Mouse (Mus musculus): ENCODE data around the gene Snu13. TPM values are rescaled to one million over a fixed set of nuclear protein-coding genes. Genes with fewer than 3 reads are reported as not detected.

Snu13 gene
- polyA plus RNA-seq (2014; fragmentation: Nextera tagmentation; extraction: Ambion mirVana), result 231 and 251 TPM in 2 replicates

DNA sequence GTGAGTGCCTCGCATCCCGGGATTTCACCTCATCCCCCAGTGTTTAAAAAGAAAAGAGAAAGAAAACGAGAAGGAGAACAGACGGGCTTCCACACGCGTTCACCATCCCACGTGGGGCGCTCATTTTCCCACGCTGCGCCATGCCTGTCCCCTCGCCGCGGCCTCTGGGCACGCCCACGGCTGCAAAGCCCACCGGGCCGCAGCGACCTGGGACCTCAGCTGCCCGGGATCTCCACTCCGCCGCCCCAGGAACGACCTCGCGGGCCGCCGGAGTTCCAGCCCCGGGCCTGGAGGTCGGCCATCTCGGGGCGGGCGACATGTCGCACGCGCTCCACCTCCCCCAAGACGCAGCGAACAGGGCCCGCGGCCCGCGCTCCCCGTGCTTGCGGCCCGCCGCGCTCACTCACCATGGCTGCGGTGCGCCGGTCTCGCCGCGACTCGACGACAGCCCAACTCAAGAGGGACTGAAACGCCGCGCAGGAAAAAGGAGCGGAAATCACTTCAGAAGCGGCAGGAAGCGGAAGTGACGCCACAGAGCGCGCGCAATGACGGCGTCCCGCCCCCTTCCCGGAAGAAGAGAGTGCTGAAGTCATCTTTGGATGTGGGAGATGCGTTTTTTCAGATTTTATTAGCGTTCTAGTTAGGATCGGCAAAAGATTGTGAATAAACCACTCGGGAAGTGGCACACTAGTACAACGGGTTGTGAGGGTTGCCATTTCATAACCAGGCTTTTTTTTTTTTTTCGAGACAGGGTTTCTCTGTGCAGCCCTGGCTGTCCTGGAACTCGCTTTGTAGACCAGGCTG is at the start of gene Snu13:
TSS of gene Snu13 (minus strand) at position 519 of the 804 bp plus-strand sequence.
- Histone ChIP-seq H3K9ac (replicated peaks; ENCODE audit: low read depth, low read length) (peak within 1 kb of the TSS; percentile 88), H3K27me3 (ENCODE audit: control insufficient read depth, insufficient read depth, low read length) (no peaks in the 10 kb centered on the region), H3K9me3 (ENCODE audit: control insufficient read depth, low read length) (no peaks in the 10 kb centered on the region), H3K4me2 (ENCODE audit: low read depth, low read length) (peak within 1 kb of the TSS; percentile 97), H3K27ac (ENCODE audit: low read depth, low read length) (peak within 1 kb of the TSS; percentile 89), H3K4me1 (ENCODE audit: control insufficient read depth, insufficient read depth, low read length) (peaks cover 11% of the 10 kb centered on the region), H3K4me3 (ENCODE audit: low read depth, low read length) (peak within 1 kb of the TSS; percentile 96), H3K36me3 (ENCODE audit: control insufficient read depth, insufficient read depth, low read length) (peaks cover 6% of the 10 kb centered on the region; the same call in 1 of the 2 replicates)
- WGBS, result under 1% methylated on average over 73 of the region's 74 CpGs
- ATAC-seq (ENCODE audit: low read depth), result peak; percentile 92

DNA sequence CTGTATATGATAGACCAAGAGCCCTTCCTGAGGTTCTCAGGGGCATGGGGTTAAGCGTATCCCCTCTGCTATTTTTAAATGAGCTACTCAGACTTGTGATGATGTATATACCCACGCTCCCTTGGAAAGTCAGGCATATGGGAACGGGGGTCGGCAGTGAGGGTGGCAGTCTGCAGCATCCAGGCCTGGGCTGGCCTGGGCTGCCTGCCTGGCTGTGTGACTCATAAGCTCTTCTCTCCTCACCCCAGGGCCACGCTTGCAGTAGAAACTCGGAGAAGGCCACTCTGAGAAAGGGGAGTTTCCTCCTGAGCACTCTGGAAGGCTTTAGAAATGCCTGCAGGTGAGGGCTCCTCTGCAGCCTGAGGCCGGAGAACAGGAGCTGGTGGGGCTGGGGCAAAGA is 43.7 kb upstream of the Snu13 start:
- 87% methylated on average over 7 of the region's 7 CpGs for WGBS
- no peaks in the 10 kb centered on the region for H3K36me3 ChIP-seq (ENCODE audit: control insufficient read depth, insufficient read depth, low read length)

DNA sequence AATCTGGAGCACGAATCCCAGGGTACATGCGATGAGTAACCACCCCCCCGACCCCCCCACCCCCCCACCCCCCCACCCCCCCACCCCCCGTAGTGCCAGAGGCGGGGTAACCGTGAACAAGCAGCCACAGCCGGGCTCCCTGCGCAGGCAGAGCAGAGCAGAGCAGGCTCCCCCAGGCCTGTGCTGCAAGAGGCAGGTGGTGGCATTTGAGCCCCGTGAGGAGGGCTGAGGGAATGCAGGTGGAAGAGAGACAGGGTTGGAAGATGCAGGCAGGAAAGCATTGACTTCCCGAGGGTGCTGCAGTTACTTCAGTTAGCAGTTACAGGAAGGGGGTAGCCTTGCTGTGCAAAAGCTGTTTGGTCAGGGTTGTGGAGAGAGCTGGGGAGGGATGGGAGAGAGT is 39.9 kb upstream of the Snu13 start:
- WGBS, result 14% methylated on average over 10 of the region's 10 CpGs
- no peak for ATAC-seq (ENCODE audit: low read depth)
- no peak overlapping the region for H3K4me3 ChIP-seq (ENCODE audit: low read depth, low read length)
- H3K4me1 ChIP-seq (ENCODE audit: control insufficient read depth, insufficient read depth, low read length), result no peaks in the 10 kb centered on the region
- no peak overlapping the region for H3K4me2 ChIP-seq (ENCODE audit: low read depth, low read length)
- H3K27ac ChIP-seq (ENCODE audit: low read depth, low read length), result no peak overlapping the region
- H3K36me3 ChIP-seq (ENCODE audit: control insufficient read depth, insufficient read depth, low read length), result no peaks in the 10 kb centered on the region
- no peak overlapping the region for H3K9ac ChIP-seq (replicated peaks; ENCODE audit: low read depth, low read length)
- no peaks in the 10 kb centered on the region for H3K27me3 ChIP-seq (ENCODE audit: control insufficient read depth, insufficient read depth, low read length)
- no peaks in the 10 kb centered on the region for H3K9me3 ChIP-seq (ENCODE audit: control insufficient read depth, low read length)

More for the DNA sequence above, 43.7 kb upstream of the Snu13 start:
- no peak for ATAC-seq (ENCODE audit: low read depth)
- Histone ChIP-seq H3K27ac (ENCODE audit: low read depth, low read length) (no peak overlapping the region), H3K9ac (replicated peaks; ENCODE audit: low read depth, low read length) (no peak overlapping the region), H3K27me3 (ENCODE audit: control insufficient read depth, insufficient read depth, low read length) (no peaks in the 10 kb centered on the region), H3K4me3 (ENCODE audit: low read depth, low read length) (no peak overlapping the region), H3K4me2 (ENCODE audit: low read depth, low read length) (no peak overlapping the region), H3K9me3 (ENCODE audit: control insufficient read depth, low read length) (no peaks in the 10 kb centered on the region), H3K4me1 (ENCODE audit: control insufficient read depth, insufficient read depth, low read length) (no peaks in the 10 kb centered on the region)

DNA sequence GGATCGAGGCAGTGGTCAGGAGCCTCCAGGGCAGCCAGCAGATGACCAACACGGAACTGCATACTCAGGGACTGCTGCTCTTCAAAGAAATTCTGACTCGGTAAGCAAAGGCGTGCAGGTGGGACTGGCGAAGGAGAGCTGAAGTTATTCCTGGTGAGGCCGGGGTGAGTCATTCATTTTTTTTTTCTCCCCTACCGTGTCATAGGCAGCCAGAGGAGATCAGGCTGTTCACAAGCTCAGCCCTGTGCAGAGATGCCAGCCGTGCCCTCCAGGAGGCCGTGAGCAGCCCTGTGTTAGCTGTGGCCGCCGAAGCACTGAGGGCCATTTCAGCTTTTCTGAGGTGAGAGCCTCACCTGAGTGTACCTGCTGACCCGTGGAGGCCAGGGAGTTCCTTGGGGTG is 38.7 kb upstream of the Snu13 start:
- 81% methylated on average over 12 of the region's 12 CpGs for WGBS
- H3K27me3 ChIP-seq (ENCODE audit: control insufficient read depth, insufficient read depth, low read length), result no peaks in the 10 kb centered on the region
- no peak overlapping the region for H3K4me3 ChIP-seq (ENCODE audit: low read depth, low read length)
- ATAC-seq (ENCODE audit: low read depth), result no peak
- H3K9ac ChIP-seq (replicated peaks; ENCODE audit: low read depth, low read length), result no peak overlapping the region
- H3K9me3 ChIP-seq (ENCODE audit: control insufficient read depth, low read length), result no peaks in the 10 kb centered on the region
- H3K4me1 ChIP-seq (ENCODE audit: control insufficient read depth, insufficient read depth, low read length), result no peaks in the 10 kb centered on the region
- no peaks in the 10 kb centered on the region for H3K36me3 ChIP-seq (ENCODE audit: control insufficient read depth, insufficient read depth, low read length)
- H3K4me2 ChIP-seq (ENCODE audit: low read depth, low read length), result no peak overlapping the region
- no peak overlapping the region for H3K27ac ChIP-seq (ENCODE audit: low read depth, low read length)

DNA sequence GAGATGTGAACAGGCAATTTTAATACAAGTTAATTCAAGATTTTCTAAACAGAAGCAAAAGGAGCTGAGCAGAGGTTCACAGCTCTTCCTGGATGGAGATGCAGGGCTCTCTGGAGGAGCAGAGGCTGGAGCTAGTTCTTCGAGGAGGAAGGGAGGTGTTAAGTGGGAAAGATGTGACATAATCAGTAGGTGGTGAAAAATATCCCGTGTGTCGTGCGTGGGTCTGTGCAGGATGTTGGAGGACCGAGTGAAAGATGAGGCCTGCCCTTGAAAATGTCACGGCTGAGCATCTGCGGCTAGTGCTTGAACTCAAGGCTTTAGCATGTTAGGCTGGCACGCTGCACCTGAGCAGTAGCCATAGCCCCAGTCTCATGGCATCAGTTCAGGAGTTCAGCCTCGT is 38.2 kb upstream of the Snu13 start:
- no peak overlapping the region for H3K4me2 ChIP-seq (ENCODE audit: low read depth, low read length)
- H3K4me3 ChIP-seq (ENCODE audit: low read depth, low read length), result no peak overlapping the region
- no peak for ATAC-seq (ENCODE audit: low read depth)
- no peaks in the 10 kb centered on the region for H3K4me1 ChIP-seq (ENCODE audit: control insufficient read depth, insufficient read depth, low read length)
- 87% methylated on average over 9 of the region's 9 CpGs for WGBS
- H3K27me3 ChIP-seq (ENCODE audit: control insufficient read depth, insufficient read depth, low read length), result no peaks in the 10 kb centered on the region
- no peak overlapping the region for H3K27ac ChIP-seq (ENCODE audit: low read depth, low read length)
- H3K9me3 ChIP-seq (ENCODE audit: control insufficient read depth, low read length), result no peaks in the 10 kb centered on the region
- H3K36me3 ChIP-seq (ENCODE audit: control insufficient read depth, insufficient read depth, low read length), result no peaks in the 10 kb centered on the region
- H3K9ac ChIP-seq (replicated peaks; ENCODE audit: low read depth, low read length), result no peak overlapping the region

DNA sequence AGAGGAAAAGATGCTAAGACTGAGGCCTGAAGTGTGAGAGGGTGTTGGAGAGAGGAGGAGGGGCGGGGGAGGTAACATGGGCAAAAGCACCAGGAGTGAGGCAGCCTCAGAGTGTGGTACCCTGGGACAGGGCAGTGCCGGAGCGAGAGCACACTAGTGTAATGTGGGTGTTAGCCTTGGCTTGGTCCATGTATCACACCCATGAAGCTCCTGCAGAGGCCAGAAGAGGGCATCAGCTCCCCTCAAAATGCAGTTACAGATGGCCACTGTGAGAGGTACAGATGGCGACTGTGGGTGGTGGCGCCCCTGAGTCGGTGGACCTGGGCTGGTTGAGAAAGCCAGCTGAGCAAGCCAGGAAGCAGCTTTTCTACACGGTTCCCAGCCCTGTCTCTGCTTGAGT is 33.8 kb upstream of the Snu13 start:
- H3K4me3 ChIP-seq (ENCODE audit: low read depth, low read length), result no peak overlapping the region
- no peaks in the 10 kb centered on the region for H3K4me1 ChIP-seq (ENCODE audit: control insufficient read depth, insufficient read depth, low read length)
- no peaks in the 10 kb centered on the region for H3K27me3 ChIP-seq (ENCODE audit: control insufficient read depth, insufficient read depth, low read length)
- H3K9me3 ChIP-seq (ENCODE audit: control insufficient read depth, low read length), result no peaks in the 10 kb centered on the region
- H3K4me2 ChIP-seq (ENCODE audit: low read depth, low read length), result no peak overlapping the region
- no peak overlapping the region for H3K27ac ChIP-seq (ENCODE audit: low read depth, low read length)
- 44% methylated on average over 7 of the region's 7 CpGs for WGBS
- ATAC-seq (ENCODE audit: low read depth), result no peak
- H3K9ac ChIP-seq (replicated peaks; ENCODE audit: low read depth, low read length), result no peak overlapping the region
- H3K36me3 ChIP-seq (ENCODE audit: control insufficient read depth, insufficient read depth, low read length), result no peaks in the 10 kb centered on the region

DNA sequence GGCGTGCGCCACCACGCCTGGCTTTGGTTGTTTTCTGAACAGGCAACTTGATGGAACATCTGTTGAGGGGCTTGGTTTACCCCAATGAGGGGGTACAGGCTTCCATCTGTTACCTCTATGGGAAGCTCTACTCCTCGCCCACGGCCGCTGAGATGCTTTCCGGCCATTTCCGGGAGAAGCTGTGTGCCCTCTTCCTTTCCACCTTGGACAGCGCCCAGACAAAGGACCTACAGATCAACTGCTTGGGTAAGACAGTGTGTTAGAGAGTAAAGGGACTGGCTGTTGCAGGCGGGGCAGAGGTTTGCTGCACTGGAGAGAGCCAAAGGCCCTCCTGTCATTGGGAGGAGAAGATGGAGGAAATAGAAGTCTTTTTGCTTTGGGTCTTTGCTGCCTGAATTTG is 32.5 kb upstream of the Snu13 start:
- Histone ChIP-seq H3K4me3 (ENCODE audit: low read depth, low read length) (no peak overlapping the region), H3K36me3 (ENCODE audit: control insufficient read depth, insufficient read depth, low read length) (no peaks in the 10 kb centered on the region), H3K4me1 (ENCODE audit: control insufficient read depth, insufficient read depth, low read length) (no peaks in the 10 kb centered on the region), H3K4me2 (ENCODE audit: low read depth, low read length) (no peak overlapping the region), H3K9ac (replicated peaks; ENCODE audit: low read depth, low read length) (no peak overlapping the region), H3K27me3 (ENCODE audit: control insufficient read depth, insufficient read depth, low read length) (no peaks in the 10 kb centered on the region), H3K27ac (ENCODE audit: low read depth, low read length) (no peak overlapping the region), H3K9me3 (ENCODE audit: control insufficient read depth, low read length) (no peaks in the 10 kb centered on the region)
- no peak for ATAC-seq (ENCODE audit: low read depth)
- 66% methylated on average over 10 of the region's 10 CpGs for WGBS

DNA sequence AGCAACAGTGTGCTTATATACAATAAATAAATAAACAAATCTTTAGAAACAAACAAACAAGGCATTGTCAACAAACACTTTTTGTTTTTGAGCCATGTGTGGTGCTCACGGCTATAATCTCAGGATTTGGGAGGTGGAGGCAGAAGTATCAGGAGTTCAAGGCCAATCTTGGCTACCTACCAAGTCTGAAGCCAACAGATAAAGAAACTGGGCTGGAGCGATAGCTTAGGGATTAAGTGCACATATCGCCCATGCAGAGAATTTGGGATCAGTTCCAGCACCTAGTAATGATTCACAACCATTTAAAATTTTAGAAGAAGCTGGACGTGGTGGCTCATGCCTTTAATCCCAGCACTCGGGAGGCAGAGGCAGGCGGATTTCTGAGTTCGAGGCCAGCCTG is 26.1 kb upstream of the Snu13 start:
- Histone ChIP-seq H3K4me1 (ENCODE audit: control insufficient read depth, insufficient read depth, low read length) (no peaks in the 10 kb centered on the region), H3K27me3 (ENCODE audit: control insufficient read depth, insufficient read depth, low read length) (peaks cover 11% of the 10 kb centered on the region), H3K9ac (replicated peaks; ENCODE audit: low read depth, low read length) (no peak overlapping the region), H3K27ac (ENCODE audit: low read depth, low read length) (no peak overlapping the region), H3K36me3 (ENCODE audit: control insufficient read depth, insufficient read depth, low read length) (no peaks in the 10 kb centered on the region), H3K4me3 (ENCODE audit: low read depth, low read length) (no peak overlapping the region), H3K4me2 (ENCODE audit: low read depth, low read length) (no peak overlapping the region), H3K9me3 (ENCODE audit: control insufficient read depth, low read length) (no peaks in the 10 kb centered on the region)
- no peak for ATAC-seq (ENCODE audit: low read depth)
- WGBS, result 94% methylated on average over 7 of the region's 7 CpGs

DNA sequence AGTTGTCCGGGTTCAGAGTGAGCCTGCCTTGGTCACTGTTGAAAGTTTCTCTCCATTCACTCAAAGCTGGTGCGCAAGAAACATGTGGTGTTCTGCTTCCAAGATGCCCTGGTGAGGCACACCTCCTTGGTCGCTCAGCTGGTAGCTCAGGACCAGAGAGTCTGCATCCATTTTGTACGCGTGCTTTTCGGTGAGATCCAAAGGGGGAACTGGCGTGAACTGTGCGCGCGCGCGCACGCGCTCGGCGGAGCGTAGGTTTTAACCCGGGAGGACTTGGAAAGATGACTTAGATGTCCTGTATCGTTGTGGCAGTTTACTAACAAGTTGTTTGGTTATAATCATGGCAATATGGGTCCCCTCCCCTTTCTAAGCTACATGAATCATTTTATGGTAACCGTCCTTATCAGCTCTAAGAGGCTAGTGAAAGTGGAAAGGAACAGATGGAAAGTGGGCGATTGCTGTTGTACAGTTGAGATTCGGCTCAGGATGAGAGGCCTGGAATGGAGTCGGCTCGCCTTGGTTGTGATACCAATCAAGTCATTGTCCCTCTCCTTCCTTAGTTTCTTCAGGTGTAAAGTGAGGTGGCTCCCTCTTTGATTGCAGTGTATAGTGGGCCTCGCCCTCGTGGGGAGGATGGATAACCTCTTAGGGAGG is 24.5 kb upstream of the Snu13 start:
- Histone ChIP-seq H3K36me3 (ENCODE audit: control insufficient read depth, insufficient read depth, low read length) (no peaks in the 10 kb centered on the region), H3K27ac (ENCODE audit: low read depth, low read length) (no peak overlapping the region)

More for the DNA sequence above, 24.5 kb upstream of the Snu13 start:
- Histone ChIP-seq H3K4me2 (ENCODE audit: low read depth, low read length) (no peak overlapping the region), H3K4me3 (ENCODE audit: low read depth, low read length) (no peak overlapping the region), H3K4me1 (ENCODE audit: control insufficient read depth, insufficient read depth, low read length) (no peaks in the 10 kb centered on the region), H3K9me3 (ENCODE audit: control insufficient read depth, low read length) (no peaks in the 10 kb centered on the region), H3K9ac (replicated peaks; ENCODE audit: low read depth, low read length) (no peak overlapping the region), H3K27me3 (ENCODE audit: control insufficient read depth, insufficient read depth, low read length) (peaks cover 11% of the 10 kb centered on the region)
- ATAC-seq (ENCODE audit: low read depth), result no peak
- WGBS, result 92% methylated on average over 26 of the region's 26 CpGs

Data from neural tube, embryonic 14.5 days (tissue).